8 mouse cellular contexts compared by ENCODE assay signal in the genomic region with DNA sequence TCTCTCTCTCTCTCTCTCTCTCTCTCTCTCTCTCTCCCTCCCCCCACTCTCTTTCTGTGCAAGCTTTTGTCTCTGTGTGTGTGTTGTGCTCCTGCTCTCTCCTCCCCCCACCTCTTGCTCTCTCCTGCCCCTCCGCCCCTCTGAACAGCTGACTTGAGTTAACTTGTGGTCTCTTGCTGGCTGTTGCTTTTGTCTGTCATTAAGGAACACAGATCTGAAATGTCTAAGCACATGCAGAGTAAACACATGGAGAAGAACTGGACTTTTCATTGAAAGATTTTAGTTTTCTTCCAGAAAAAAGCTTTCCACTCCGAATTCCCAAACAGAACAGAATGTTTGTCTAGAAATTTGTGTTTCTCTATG.
A peak's percentile ranks its signal among the peaks of the same experiment; 100 is the strongest.
DNase-seq lines count a peak whose midpoint lies in the region; ATAC-seq lines count a peak whose summit lies in the region.

No protein-coding gene starts in this region.

- H3K27me3 ChIP-seq in forebrain, embryonic 11.5 days (ENCODE audit: control insufficient read depth, insufficient read depth, low read length): no peaks in the 10 kb centered on the region
- H3K27me3 ChIP-seq in forebrain, embryonic 15.5 days: 0 out of 2 replicates have a peak, but pooled peaks cover 4% of the 10 kb centered on the region

- peaks cover 7% of the 10 kb centered on the region; the same call in 1 of the 2 replicates for H3K4me1 ChIP-seq in forebrain, embryonic 11.5 days (replicated peaks; ENCODE audit: control insufficient read depth, insufficient read depth, low read length)
- H3K4me1 ChIP-seq in forebrain, embryonic 15.5 days: peaks cover 20% of the 10 kb centered on the region

- 34% methylated on average over 2 of the region's 2 CpGs for WGBS in forebrain, embryonic 11.5 days
- whole genome bisulfite sequencing in forebrain, embryonic 15.5 days: 42% methylated on average over 2 of the region's 2 CpGs

- H3K36me3 ChIP-seq in forebrain, embryonic 11.5 days (ENCODE audit: control insufficient read depth, insufficient read depth, low read length): no peaks in the 10 kb centered on the region
- no peaks in the 10 kb centered on the region for H3K36me3 ChIP-seq in forebrain, embryonic 15.5 days

- no peak overlapping the region for H3K9ac ChIP-seq in forebrain, embryonic 11.5 days (ENCODE audit: low read length)
- H3K9ac ChIP-seq in forebrain, embryonic 15.5 days (replicated peaks): no peak overlapping the region

- no peak overlapping the region; the same call in 1 of the 2 replicates for H3K4me3 ChIP-seq in forebrain, embryonic 11.5 days (ENCODE audit: low read depth, low read length)
- no peak overlapping the region for H3K4me3 ChIP-seq in forebrain, embryonic 15.5 days

- H3K9me3 ChIP-seq in forebrain, embryonic 11.5 days (ENCODE audit: control insufficient read depth, low read length): no peaks in the 10 kb centered on the region
- H3K9me3 ChIP-seq in forebrain, embryonic 15.5 days: no peaks in the 10 kb centered on the region

- no peak overlapping the region for H3K27ac ChIP-seq in forebrain, embryonic 11.5 days (ENCODE audit: low read depth, low read length)
- no peak overlapping the region for H3K27ac ChIP-seq in forebrain, embryonic 15.5 days (replicated peaks)

- no peak overlapping the region for H3K4me2 ChIP-seq in forebrain, embryonic 11.5 days (ENCODE audit: low read depth, low read length, severe bottlenecking)
- no peak overlapping the region for H3K4me2 ChIP-seq in forebrain, embryonic 15.5 days (replicated peaks)

- ATAC-seq in forebrain, embryonic 11.5 days (replicated peaks; ENCODE audit: low FRiP score): peak; percentile 52; the same call in 1 of the 2 replicates
- no peak for ATAC-seq in forebrain, embryonic 15.5 days (replicated peaks)
- ATAC-seq in frontal cortex, adult (ENCODE audit: low TSS enrichment): no peak

- peak; percentile 60 for DNase-seq in forebrain, embryonic 11.5 days (ENCODE audit: low spot score)
- DNase-seq in embryo, embryonic 10.5 days (ENCODE audit: low spot score): peak; percentile 74
- DNase-seq in kidney, postnatal 14 days: peak; percentile 36
- peak; percentile 70 for DNase-seq in naive thymus-derived CD4-positive, alpha-beta T cell, adult 2 months (ENCODE audit: low read depth)
- no peak for DNase-seq in adrenal gland, postnatal 4 days (ENCODE audit: low spot score in 2 of 2)
- no peak for DNase-seq in left cerebral cortex, adult 11 months (ENCODE audit: low spot score)

Comparison
In these comparisons a context has a peak if more than half of its experiments do, and no peak if none do; other contexts are left out.
1. DNase-seq: peak in forebrain, embryonic 11.5 days (single experiment), embryo, embryonic 10.5 days (single experiment), kidney, postnatal 14 days (single experiment) and naive thymus-derived CD4-positive, alpha-beta T cell, adult 2 months (single experiment); none in adrenal gland, postnatal 4 days (0 of 2) and left cerebral cortex, adult 11 months (single experiment).